Mouse (Mus musculus) embryonic facial prominence, embryonic 13.5 days (tissue): ENCODE results near the gene Galnt18. TPM values are rescaled to one million over a fixed set of nuclear protein-coding genes. Genes with fewer than 3 reads are reported as not detected.

Experiments
- ATAC-seq: fragments of 200-750 bp; cut with Nextera tagmentation; 2 replicates; pipeline ENCODE4 v1.8.0; 2017; ENCODE audit warnings: low read depth; ENCODE audit not compliant: insufficient number of reproducible peaks, insufficient read depth, low FRiP score, low TSS enrichment
- H3K27ac ChIP-seq: fragments of 300-500 bp; sonication (generic); 2 replicates; pipeline ENCODE4 v1.5.1; 2015; ENCODE audit warnings: moderate library complexity, mild to moderate bottlenecking, inconsistent platforms
- H3K27me3 ChIP-seq: fragments of 300-500 bp; sonication (generic); 2 replicates; pipeline ENCODE4 v1.6.1; 2015; ENCODE audit warnings: mild to moderate bottlenecking, inconsistent platforms
- H3K36me3 ChIP-seq: fragments of 300-500 bp; sonication (generic); 2 replicates; pipeline ENCODE4 v1.6.1; 2015; ENCODE audit warnings: mild to moderate bottlenecking, inconsistent platforms
- H3K4me1 ChIP-seq: fragments of 300-500 bp; sonication (generic); 2 replicates; pipeline ENCODE4 v1.6.1; 2015; ENCODE audit warnings: inconsistent platforms
- H3K4me2 ChIP-seq: fragments of 300-500 bp; sonication (generic); 2 replicates; pipeline ENCODE4 v1.6.1; 2015; ENCODE audit warnings: moderate library complexity, mild to moderate bottlenecking, inconsistent platforms
- H3K4me3 ChIP-seq: fragments of 300-500 bp; sonication (generic); 2 replicates; pipeline ENCODE4 v1.5.1; 2015; ENCODE audit warnings: mild to moderate bottlenecking, inconsistent platforms
- H3K9ac ChIP-seq: fragments of 300-500 bp; sonication (generic); 2 replicates; pipeline ENCODE4 v1.6.1; 2015; ENCODE audit warnings: mild to moderate bottlenecking, inconsistent platforms
- H3K9me3 ChIP-seq: fragments of 300-500 bp; sonication (generic); 2 replicates; pipeline ENCODE4 v1.6.1; 2016; ENCODE audit warnings: inconsistent platforms
- WGBS: fragments of 180-500 bp; shearing (Covaris S2); methylation state at CpG from one replicate; pipeline ENCODE4 v1.1.7; 2015; ENCODE audit warnings: mixed read lengths; 5-methylcytosine and 5-hydroxymethylcytosine counted together
- polyA plus RNA-seq: library from polyadenylated mRNA; unstranded; fragments of >200 nt; fragmentation: Nextera tagmentation; extraction: Ambion mirVana; gene quantifications from 2 replicates; pipeline ENCODE4 v1.2.1, GENCODE M21; 2015

The Galnt18 gene
- polyA plus RNA-seq, 1 experiment from 2014 or later, result 20.2 TPM

GRCm38 (mm10) chr7:111711045-111711808 is 68.5 kb downstream of the Galnt18 start:
- Histone ChIP-seq H3K36me3 (no peaks in the 10 kb centered on the region), H3K27ac (no peak overlapping the region), H3K9ac (no peak overlapping the region), H3K4me3 (no peak overlapping the region), H3K27me3 (no peaks in the 10 kb centered on the region), H3K4me1 (no peaks in the 10 kb centered on the region; the same call in 1 of the 2 replicates), H3K4me2 (no peak overlapping the region), H3K9me3 (no peaks in the 10 kb centered on the region)
- no peak for ATAC-seq
- 85% methylated on average over 6 of the region's 6 CpGs for WGBS

DNA sequence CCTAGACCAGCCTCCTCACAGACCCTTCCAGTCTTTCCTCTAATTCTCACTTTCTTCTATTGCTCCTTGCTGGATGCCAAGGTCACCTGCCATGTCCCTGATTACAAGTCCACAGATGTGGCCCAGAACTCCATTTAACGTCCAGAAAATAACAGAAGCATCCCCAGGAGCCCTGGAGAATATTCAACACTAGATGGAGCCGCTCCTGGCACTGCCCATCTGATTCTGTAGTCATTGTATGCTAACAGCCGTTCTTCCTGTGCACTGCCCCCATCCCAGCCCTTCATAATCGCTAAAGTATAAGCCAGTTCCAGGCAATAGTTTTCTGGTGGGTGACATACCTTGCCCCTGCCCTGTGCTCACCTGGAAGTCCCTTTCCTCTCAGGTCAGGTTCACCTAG is 69.5 kb downstream of the Galnt18 start:
- ATAC-seq, result no peak

DNA sequence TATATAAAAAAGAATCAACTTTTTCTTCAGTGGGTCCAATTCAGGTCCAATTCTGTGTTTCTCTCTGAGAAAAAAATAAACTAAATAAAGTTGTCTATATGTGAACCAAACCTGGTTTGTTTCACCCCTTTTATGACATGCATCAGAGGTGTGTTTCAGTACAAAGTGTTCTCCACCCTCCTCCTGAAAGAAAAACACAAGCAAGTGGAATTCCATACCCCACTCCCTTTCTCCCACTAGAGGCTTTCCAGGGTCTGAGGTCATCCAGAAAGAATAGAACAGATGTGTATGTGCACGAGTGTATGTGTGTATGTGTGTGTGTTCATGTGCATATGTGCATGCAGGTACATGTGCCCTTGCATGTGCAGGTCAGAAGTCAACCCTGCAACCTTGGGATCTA is 71.2 kb downstream of the Galnt18 start:
- Histone ChIP-seq H3K27me3 (no peaks in the 10 kb centered on the region), H3K4me3 (no peak overlapping the region), H3K9ac (no peak overlapping the region), H3K4me1 (no peaks in the 10 kb centered on the region; the same call in 1 of the 2 replicates), H3K9me3 (no peaks in the 10 kb centered on the region), H3K36me3 (no peaks in the 10 kb centered on the region), H3K27ac (no peak overlapping the region), H3K4me2 (no peak overlapping the region)
- no peak for ATAC-seq
- WGBS, result 63% methylated on average over 1 of the region's 1 CpGs

More for the DNA sequence above, 69.5 kb downstream of the Galnt18 start:
- no peak overlapping the region for H3K27ac ChIP-seq
- H3K27me3 ChIP-seq, result no peaks in the 10 kb centered on the region
- H3K9ac ChIP-seq, result no peak overlapping the region
- no peaks in the 10 kb centered on the region for H3K9me3 ChIP-seq
- H3K4me2 ChIP-seq, result no peak overlapping the region
- H3K4me1 ChIP-seq, result no peaks in the 10 kb centered on the region; the same call in 1 of the 2 replicates
- H3K4me3 ChIP-seq, result no peak overlapping the region
- 44% methylated on average over 4 of the region's 4 CpGs for WGBS
- no peaks in the 10 kb centered on the region for H3K36me3 ChIP-seq

GRCm38 (mm10) chr7:111702961-111703360 is 76.8 kb downstream of the Galnt18 start:
- WGBS, result 87% methylated on average over 2 of the region's 2 CpGs
- no peak overlapping the region for H3K4me2 ChIP-seq
- no peaks in the 10 kb centered on the region for H3K27me3 ChIP-seq
- no peak overlapping the region for H3K9ac ChIP-seq
- H3K4me3 ChIP-seq, result no peak overlapping the region
- H3K36me3 ChIP-seq, result no peaks in the 10 kb centered on the region
- H3K27ac ChIP-seq, result no peak overlapping the region
- no peak for ATAC-seq
- H3K4me1 ChIP-seq, result no peaks in the 10 kb centered on the region
- H3K9me3 ChIP-seq, result no peaks in the 10 kb centered on the region

GRCm38 (mm10) chr7:111701788-111702187 is 78.0 kb downstream of the Galnt18 start:
- H3K27me3 ChIP-seq, result no peaks in the 10 kb centered on the region
- H3K9me3 ChIP-seq, result no peaks in the 10 kb centered on the region
- H3K4me2 ChIP-seq, result no peak overlapping the region
- no peak overlapping the region for H3K27ac ChIP-seq
- H3K4me1 ChIP-seq, result no peaks in the 10 kb centered on the region
- no peaks in the 10 kb centered on the region for H3K36me3 ChIP-seq
- no peak for ATAC-seq
- no peak overlapping the region for H3K4me3 ChIP-seq
- no peak overlapping the region for H3K9ac ChIP-seq

- no peaks in the 10 kb centered on the region for H3K4me1 ChIP-seq
- H3K9me3 ChIP-seq, result no peaks in the 10 kb centered on the region
- H3K9ac ChIP-seq, result no peak overlapping the region
- no peaks in the 10 kb centered on the region for H3K36me3 ChIP-seq
- no peaks in the 10 kb centered on the region for H3K27me3 ChIP-seq
- no peak overlapping the region for H3K4me2 ChIP-seq
- ATAC-seq, result no peak
- no peak overlapping the region for H3K27ac ChIP-seq
- no peak overlapping the region for H3K4me3 ChIP-seq
- WGBS, result 65% methylated on average over 3 of the region's 3 CpGs
Observed at GRCm38 (mm10) chr7:111699446-111699845, 80.3 kb downstream of the Galnt18 start.

DNA sequence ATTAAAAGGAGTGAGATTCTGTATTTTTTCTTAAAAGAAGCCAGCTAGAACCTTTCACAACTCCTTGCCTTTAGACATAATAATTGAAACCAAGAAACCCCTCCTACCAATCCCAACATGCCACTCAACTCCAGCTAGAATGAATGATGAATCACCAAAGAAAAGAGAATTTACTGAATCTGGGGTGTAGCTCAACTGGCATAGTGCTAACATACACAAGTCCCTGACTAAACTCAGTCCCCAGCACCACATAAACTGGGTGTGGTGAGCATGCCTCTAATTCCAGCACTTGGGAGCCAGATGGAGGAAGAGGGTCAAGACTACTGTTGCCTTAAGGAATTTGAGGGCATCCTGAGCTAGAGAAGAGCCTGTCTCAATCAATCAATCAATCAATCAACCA is 83.6 kb downstream of the Galnt18 start:
- Histone ChIP-seq H3K9me3 (no peaks in the 10 kb centered on the region), H3K4me1 (no peaks in the 10 kb centered on the region), H3K36me3 (no peaks in the 10 kb centered on the region), H3K4me2 (no peak overlapping the region), H3K9ac (no peak overlapping the region), H3K4me3 (no peak overlapping the region), H3K27me3 (no peaks in the 10 kb centered on the region), H3K27ac (no peak overlapping the region)
- no peak for ATAC-seq

- no peak for ATAC-seq
- H3K4me1 ChIP-seq, result no peaks in the 10 kb centered on the region
- 83% methylated on average over 6 of the region's 6 CpGs for WGBS
- H3K4me2 ChIP-seq, result no peak overlapping the region
- H3K36me3 ChIP-seq, result no peaks in the 10 kb centered on the region
- H3K27ac ChIP-seq, result no peak overlapping the region
- H3K9me3 ChIP-seq, result no peaks in the 10 kb centered on the region
- H3K9ac ChIP-seq, result no peak overlapping the region
- H3K4me3 ChIP-seq, result no peak overlapping the region
- H3K27me3 ChIP-seq, result no peaks in the 10 kb centered on the region
Observed at GRCm38 (mm10) chr7:111694312-111694711, 85.5 kb downstream of the Galnt18 start.

DNA sequence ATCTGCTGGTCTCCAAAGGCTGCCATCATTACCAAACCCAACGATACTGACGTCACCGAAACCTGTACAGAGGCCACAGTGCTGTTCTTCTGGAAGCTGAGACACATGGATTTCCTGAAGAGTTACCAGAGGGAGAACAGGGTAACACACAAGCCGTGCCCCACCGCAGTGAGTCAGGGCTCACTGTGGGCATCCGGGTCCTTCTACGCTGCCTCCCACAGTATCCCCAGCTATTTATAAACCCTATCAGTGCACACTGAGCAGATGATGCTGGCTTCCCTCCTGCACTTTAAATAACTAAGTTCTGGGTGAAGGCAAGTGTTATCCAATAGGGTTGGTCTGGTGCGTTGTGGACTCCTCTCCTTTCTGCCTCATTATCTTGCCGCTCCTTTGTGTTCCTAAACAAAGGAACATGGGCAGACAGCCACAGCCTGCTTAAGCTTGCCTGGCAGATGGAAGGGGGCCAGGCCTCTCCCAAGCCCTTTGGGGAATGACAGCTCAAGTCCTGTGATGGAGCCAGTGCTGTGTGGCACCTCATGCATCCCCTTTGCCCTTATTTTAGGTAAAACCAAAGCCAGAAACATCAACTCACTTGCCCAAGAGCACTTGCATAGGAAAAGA is 87.0 kb downstream of the Galnt18 start:
- no peak overlapping the region for H3K27ac ChIP-seq
- no peaks in the 10 kb centered on the region for H3K9me3 ChIP-seq
- H3K36me3 ChIP-seq, result no peaks in the 10 kb centered on the region
- no peak overlapping the region for H3K4me2 ChIP-seq
- H3K9ac ChIP-seq, result no peak overlapping the region
- no peaks in the 10 kb centered on the region for H3K4me1 ChIP-seq
- no peaks in the 10 kb centered on the region for H3K27me3 ChIP-seq
- H3K4me3 ChIP-seq, result no peak overlapping the region
- WGBS, result 86% methylated on average over 9 of the region's 9 CpGs
- ATAC-seq, result no peak

DNA sequence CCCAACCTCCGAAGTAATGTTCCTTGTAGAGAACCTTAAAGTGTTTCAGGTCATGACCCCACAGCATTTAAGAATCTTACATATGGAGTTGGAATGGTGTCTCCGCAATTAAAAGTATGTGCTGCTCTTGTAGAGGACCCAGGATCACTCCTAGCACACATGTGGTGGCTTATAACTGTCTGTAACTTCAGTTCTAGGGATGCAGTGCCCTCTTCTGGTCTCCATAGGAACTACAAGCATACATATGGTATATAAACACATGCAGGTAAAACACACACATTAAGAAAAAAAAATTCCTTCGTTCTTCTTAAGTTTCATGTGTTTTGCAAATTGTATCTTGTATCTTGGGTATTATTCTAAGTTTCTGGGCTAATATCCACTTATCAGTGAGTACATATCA is 99.7 kb downstream of the Galnt18 start:
- no peak overlapping the region for H3K4me3 ChIP-seq
- 95% methylated on average over 3 of the region's 3 CpGs for WGBS
- no peak overlapping the region for H3K4me2 ChIP-seq
- ATAC-seq, result no peak
- peaks cover 2% of the 10 kb centered on the region; the same call in 1 of the 2 replicates for H3K9me3 ChIP-seq
- no peaks in the 10 kb centered on the region for H3K36me3 ChIP-seq
- H3K9ac ChIP-seq, result no peak overlapping the region
- no peak overlapping the region for H3K27ac ChIP-seq
- H3K4me1 ChIP-seq, result peaks cover 6% of the 10 kb centered on the region
- H3K27me3 ChIP-seq, result no peaks in the 10 kb centered on the region

DNA sequence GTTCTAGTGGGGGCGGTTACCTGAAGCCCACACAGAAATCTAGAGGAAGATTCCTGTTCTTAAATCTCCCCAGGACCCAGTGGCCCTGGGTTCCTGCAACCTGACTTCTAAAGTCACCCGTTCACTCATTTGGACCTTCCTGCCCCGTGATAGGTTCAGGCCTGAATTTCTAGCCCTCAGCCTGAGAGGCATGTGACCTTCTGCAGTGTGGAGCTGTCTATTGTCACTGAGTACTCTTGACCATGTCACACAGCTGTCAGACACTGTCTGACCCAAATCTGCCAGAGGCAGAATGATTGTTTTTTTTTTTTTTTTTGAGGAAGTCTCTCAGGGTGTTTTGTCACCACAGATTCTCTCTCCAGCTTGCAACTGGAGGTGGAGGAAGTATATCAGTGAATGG is 103.3 kb downstream of the Galnt18 start:
- no peaks in the 10 kb centered on the region for H3K27me3 ChIP-seq
- H3K4me1 ChIP-seq, result peaks cover 12% of the 10 kb centered on the region
- 79% methylated on average over 3 of the region's 3 CpGs for WGBS
- H3K4me2 ChIP-seq, result no peak overlapping the region
- no peak overlapping the region for H3K9ac ChIP-seq
- ATAC-seq, result no peak
- peaks cover 2% of the 10 kb centered on the region; the same call in 1 of the 2 replicates for H3K9me3 ChIP-seq
- H3K4me3 ChIP-seq, result no peak overlapping the region
- no peak overlapping the region for H3K27ac ChIP-seq
- H3K36me3 ChIP-seq, result no peaks in the 10 kb centered on the region

- Histone ChIP-seq H3K27ac (no peak overlapping the region), H3K9ac (no peak overlapping the region), H3K4me1 (peaks cover 12% of the 10 kb centered on the region), H3K4me2 (no peak overlapping the region), H3K4me3 (no peak overlapping the region), H3K27me3 (no peaks in the 10 kb centered on the region), H3K36me3 (no peaks in the 10 kb centered on the region), H3K9me3 (no peaks in the 10 kb centered on the region)
- 36% methylated on average over 4 of the region's 4 CpGs for WGBS
- ATAC-seq, result no peak
Observed at GRCm38 (mm10) chr7:111672467-111672866, 107.3 kb downstream of the Galnt18 start.
